Mouse (Mus musculus): ENCODE measurements at regions not wholly inside any gene's neighbourhood (a gene's known extent, or its start where the extent isn't known, plus 50 kb on each side); places are given as distances from the start of the nearest gene placed in this dataset.

- no peaks in the 10 kb centered on the region for H3K9me3 ChIP-seq (replicated peaks; ENCODE audit: insufficient read depth, low read length)
- no peaks in the 10 kb centered on the region for H3K36me3 ChIP-seq (ENCODE audit: control insufficient read depth in 1 of 2, insufficient read depth in 2 of 2, low read length in 2 of 2)
- no peaks in the 10 kb centered on the region for H3K79me2 ChIP-seq (ENCODE audit: control insufficient read depth, insufficient read depth, low read length, poor library complexity)
- H3K9ac ChIP-seq (ENCODE audit: control insufficient read depth, low read depth, low read length, poor library complexity, severe bottlenecking) = no peak overlapping the region
- no peak for TF ChIP-seq JUND (IDR thresholded peaks at IDR 0.05; ENCODE audit: low read depth, low read length)
- TF ChIP-seq E2F4 (IDR thresholded peaks at IDR 0.05; ENCODE audit: borderline replicate concordance, low read depth, low read length) = no peak
- no peak for TF ChIP-seq ZC3H11A (IDR thresholded peaks at IDR 0.05; ENCODE audit: low read depth, low read length)
- TF ChIP-seq TCF12 (IDR thresholded peaks at IDR 0.05; ENCODE audit: low read depth, low read length) = no peak
- no peak for TF ChIP-seq POLR2AphosphoS2 (IDR thresholded peaks at IDR 0.05; ENCODE audit: low read length)
- no peak for TF ChIP-seq BHLHE40 (IDR thresholded peaks at IDR 0.05; ENCODE audit: borderline replicate concordance, low read depth, low read length)
- no peak for TF ChIP-seq MAX (IDR thresholded peaks at IDR 0.05; ENCODE audit: low read length)
- no peak for TF ChIP-seq GATA1 (IDR thresholded peaks at IDR 0.05; ENCODE audit: low read depth, low read length)
- TF ChIP-seq HCFC1 (IDR thresholded peaks at IDR 0.05; ENCODE audit: low read depth, low read length) = no peak
- no peak for TF ChIP-seq NELFE (IDR thresholded peaks at IDR 0.05; ENCODE audit: low read depth, low read length)
- TF ChIP-seq CHD2 (IDR thresholded peaks at IDR 0.05; ENCODE audit: low read length) = no peak
- H3K4me1 ChIP-seq (ENCODE audit: control insufficient read depth in 1 of 2, insufficient read depth in 2 of 2, low read length in 2 of 2) = no peaks in the 10 kb centered on the region
- H3K27ac ChIP-seq (ENCODE audit: control insufficient read depth, low read depth, low read length) = no peak overlapping the region
- no peak for DNase-seq (ENCODE audit: low read depth, low spot score)
- no peaks in the 10 kb centered on the region for H3K27me3 ChIP-seq (ENCODE audit: control insufficient read depth in 1 of 2, insufficient read depth in 2 of 2, low read length in 2 of 2)
- no peak overlapping the region for H3K4me3 ChIP-seq (ENCODE audit: control insufficient read depth in 1 of 2, insufficient read depth in 1 of 2, low read depth in 2 of 2, low read length in 2 of 2)
Observed at GRCm38 (mm10) chr13:25639522-25640291, 369.4 kb upstream of the Nrsn1 start.

- Histone ChIP-seq H3K79me2 (ENCODE audit: control insufficient read depth, insufficient read depth, low read length, poor library complexity) (no peaks in the 10 kb centered on the region), H3K9me3 (replicated peaks; ENCODE audit: insufficient read depth, low read length) (no peaks in the 10 kb centered on the region), H3K4me3 (ENCODE audit: control insufficient read depth in 1 of 2, insufficient read depth in 1 of 2, low read depth in 2 of 2, low read length in 2 of 2) (no peak overlapping the region), H3K27me3 (ENCODE audit: control insufficient read depth in 1 of 2, insufficient read depth in 2 of 2, low read length in 2 of 2) (no peaks in the 10 kb centered on the region), H3K4me1 (ENCODE audit: control insufficient read depth in 1 of 2, insufficient read depth in 2 of 2, low read length in 2 of 2) (no peaks in the 10 kb centered on the region), H3K9ac (ENCODE audit: control insufficient read depth, low read depth, low read length, poor library complexity, severe bottlenecking) (no peak overlapping the region), H3K36me3 (ENCODE audit: control insufficient read depth in 1 of 2, insufficient read depth in 2 of 2, low read length in 2 of 2) (no peaks in the 10 kb centered on the region), H3K27ac (ENCODE audit: control insufficient read depth, low read depth, low read length) (no peak overlapping the region)
- TF ChIP-seq POLR2AphosphoS2 (IDR thresholded peaks at IDR 0.05; ENCODE audit: low read length) = no peak
- no peak for TF ChIP-seq HCFC1 (IDR thresholded peaks at IDR 0.05; ENCODE audit: low read depth, low read length)
- no peak for TF ChIP-seq USF2 (IDR thresholded peaks at IDR 0.05; ENCODE audit: borderline replicate concordance in 1 of 2, insufficient read depth in 1 of 2, low read depth in 1 of 2, low read length in 2 of 2)
- TF ChIP-seq MAX (IDR thresholded peaks at IDR 0.05; ENCODE audit: low read length) = no peak
- no peak for TF ChIP-seq ZNF384 (IDR thresholded peaks at IDR 0.05; ENCODE audit: low read depth, low read length)
- TF ChIP-seq SIN3A (IDR thresholded peaks at IDR 0.05; ENCODE audit: low read length) = no peak
- no peak for TF ChIP-seq CHD1 (IDR thresholded peaks at IDR 0.05; ENCODE audit: low read depth, low read length)
- TF ChIP-seq SMC3 (IDR thresholded peaks at IDR 0.05; ENCODE audit: low read depth, low read length) = no peak
- TF ChIP-seq TCF12 (IDR thresholded peaks at IDR 0.05; ENCODE audit: low read depth, low read length) = no peak
- DNase-seq (ENCODE audit: low read depth, low spot score) = no peak
Observed at GRCm38 (mm10) chr13:25629466-25629865, 359.2 kb upstream of the Nrsn1 start.

All from MEL (cell line).